Mouse (Mus musculus) right cerebral cortex, adult 2 months (tissue): ENCODE measurements around the gene Neurl4.
"Not testable (repeated sequence)": the region's sequence is repeated elsewhere in the genome, so short reads cannot be mapped to it uniquely, and the experiment has no call there.

Experiments used
- DNase-seq, 2 experiments: peaks; one replicate each; pipeline ENCODE4 v3.0.0; 2021 to 2022; ENCODE audit warnings: low spot score in 2 of 2

Gene Neurl4

GRCm38 (mm10) chr11:69953267-69953915 is 52.5 kb downstream of the Neurl4 start:
- no peak for DNase-seq

GRCm38 (mm10) chr11:69955618-69956017 is 54.7 kb downstream of the Neurl4 start:
- DNase-seq = not testable (repeated sequence)

- no peak for DNase-seq
Observed at GRCm38 (mm10) chr11:69956218-69956617, 55.3 kb downstream of the Neurl4 start.

GRCm38 (mm10) chr11:69960616-69961015 is 59.7 kb downstream of the Neurl4 start:
- DNase-seq = no peak

GRCm38 (mm10) chr11:69961841-69962240 is 61.0 kb downstream of the Neurl4 start:
- no peak for DNase-seq
